Mouse (Mus musculus): ENCODE data around the gene Bcl3.

GRCm38 (mm10) chr7:19778645-19779044, 43.9 kb downstream of the Bcl3 start:
- no peak for TF ChIP-seq CTCF (IDR thresholded peaks at IDR 0.05; ENCODE audit: low read depth)
- TF ChIP-seq EP300 (IDR thresholded peaks at IDR 0.05; ENCODE audit: low read depth): no peak
